Mouse (Mus musculus) cerebellum, postnatal 4 days (tissue): ENCODE measurements around the gene Ipcef1.
A peak's percentile ranks its signal among the peaks of the same experiment; 100 is the strongest.

Source experiments
- DNase-seq, 2 experiments: peaks; one replicate each; pipeline ENCODE4 v3.0.0; 2022; ENCODE audit warnings: low spot score in 2 of 2, mixed read lengths in 1 of 2

Ipcef1 gene

DNA sequence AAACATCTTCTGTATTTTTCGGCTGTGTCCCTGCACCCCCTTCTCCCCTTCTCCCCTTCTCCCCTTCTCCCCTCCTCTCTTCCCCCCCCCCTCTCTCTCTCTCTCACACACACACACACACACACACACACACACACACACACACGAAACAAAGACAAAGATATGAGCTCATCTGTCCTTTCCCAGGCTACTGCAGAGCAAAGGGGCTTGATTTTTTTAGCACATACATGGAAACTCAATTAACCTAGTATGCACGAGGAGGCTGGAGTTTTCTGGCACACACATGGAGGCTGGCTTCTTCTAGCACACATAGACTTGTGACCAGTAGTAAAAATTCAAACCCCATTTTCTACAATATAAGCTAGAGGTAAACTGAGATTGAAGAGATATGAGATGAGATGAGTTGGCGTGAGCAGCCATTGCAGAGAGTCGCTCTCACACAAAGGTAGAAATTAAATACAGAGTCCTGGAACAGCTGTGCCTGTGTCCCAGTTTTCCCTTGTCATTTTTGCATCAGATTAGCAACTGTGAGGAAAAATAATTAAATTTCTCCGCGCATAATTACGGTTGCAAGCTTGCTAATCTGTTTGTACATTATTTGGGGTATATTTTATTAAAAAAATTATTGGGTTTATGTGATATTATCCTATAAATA lies 84.6 kb downstream of the Ipcef1 start:
- DNase-seq = no peak

DNA sequence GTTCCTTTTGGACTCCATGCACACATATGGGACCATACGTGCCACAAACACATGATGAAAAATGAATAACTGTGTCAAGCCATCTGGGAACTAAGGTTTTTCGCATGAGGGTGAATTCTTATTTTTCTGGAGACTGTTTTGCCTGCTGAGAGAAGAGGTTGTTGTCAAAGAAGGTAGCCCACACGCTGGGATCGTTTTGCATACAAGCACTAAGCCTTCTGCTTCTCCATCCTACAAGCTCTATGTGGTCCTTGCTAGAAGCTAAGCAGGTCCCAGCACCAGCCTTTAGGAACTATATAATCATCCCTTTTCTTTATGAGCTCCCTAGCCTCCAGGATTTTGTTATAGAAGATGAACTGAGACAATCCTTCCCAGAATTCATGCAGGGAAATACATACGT lies 93.5 kb downstream of the Ipcef1 start:
- no peak for DNase-seq

DNA sequence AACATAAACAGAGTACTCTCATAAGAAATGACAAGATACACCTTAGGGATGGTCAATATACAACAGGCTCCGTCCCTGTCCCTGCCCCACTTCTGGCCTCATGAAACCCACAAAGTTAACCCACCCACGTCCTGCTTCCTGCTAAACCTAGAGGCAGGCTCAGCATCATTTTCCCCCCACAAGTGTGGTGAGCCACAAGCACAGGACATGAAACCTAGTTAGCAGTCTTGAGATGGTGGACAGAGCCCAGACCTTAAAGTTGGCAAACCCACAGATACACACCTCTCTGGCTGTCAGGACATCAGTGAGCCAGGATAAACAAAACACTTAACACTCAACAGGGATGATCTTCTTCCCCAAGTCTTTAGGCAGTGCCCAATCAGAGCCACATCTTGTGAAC lies 95.9 kb downstream of the Ipcef1 start:
- no peak for DNase-seq

DNA sequence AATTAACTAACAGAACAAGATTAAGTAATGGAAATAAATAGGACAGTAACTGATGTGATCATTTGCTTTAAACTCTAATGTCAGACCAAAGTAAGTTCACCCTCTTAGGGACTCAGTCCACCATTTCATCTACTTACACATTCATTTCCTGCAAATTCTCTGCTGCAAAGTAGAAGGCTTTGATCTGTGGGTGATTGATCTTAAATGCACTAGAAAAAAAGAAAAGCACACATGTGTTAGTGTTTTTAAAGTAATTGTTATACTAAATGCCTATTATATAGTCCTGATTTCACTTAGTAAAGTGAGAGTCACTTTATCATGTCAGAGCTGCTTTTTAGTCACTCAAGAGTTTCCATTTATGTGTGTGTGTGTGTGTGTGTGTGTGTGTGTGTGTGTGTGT lies 97.7 kb downstream of the Ipcef1 start:
- no peak for DNase-seq

DNA sequence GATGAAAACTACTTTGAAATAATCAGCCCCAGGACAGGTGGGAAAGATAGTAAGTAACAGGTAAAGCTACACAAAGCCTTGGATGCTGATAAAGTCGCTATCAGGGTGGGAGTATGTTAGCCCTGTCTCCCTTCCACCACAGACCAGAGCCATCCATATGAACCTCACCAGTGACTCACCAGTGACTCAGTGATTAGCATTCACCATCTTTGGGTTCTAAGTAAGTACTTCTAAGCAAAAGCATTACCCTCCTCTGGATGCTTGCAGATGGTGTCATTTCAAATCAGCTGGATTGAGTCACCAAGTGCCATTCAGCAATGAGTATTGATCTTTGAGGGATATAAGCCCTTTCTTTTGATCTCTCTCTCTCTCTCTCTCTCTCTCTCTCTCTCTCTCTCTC lies 99.2 kb downstream of the Ipcef1 start:
- no peak for DNase-seq

DNA sequence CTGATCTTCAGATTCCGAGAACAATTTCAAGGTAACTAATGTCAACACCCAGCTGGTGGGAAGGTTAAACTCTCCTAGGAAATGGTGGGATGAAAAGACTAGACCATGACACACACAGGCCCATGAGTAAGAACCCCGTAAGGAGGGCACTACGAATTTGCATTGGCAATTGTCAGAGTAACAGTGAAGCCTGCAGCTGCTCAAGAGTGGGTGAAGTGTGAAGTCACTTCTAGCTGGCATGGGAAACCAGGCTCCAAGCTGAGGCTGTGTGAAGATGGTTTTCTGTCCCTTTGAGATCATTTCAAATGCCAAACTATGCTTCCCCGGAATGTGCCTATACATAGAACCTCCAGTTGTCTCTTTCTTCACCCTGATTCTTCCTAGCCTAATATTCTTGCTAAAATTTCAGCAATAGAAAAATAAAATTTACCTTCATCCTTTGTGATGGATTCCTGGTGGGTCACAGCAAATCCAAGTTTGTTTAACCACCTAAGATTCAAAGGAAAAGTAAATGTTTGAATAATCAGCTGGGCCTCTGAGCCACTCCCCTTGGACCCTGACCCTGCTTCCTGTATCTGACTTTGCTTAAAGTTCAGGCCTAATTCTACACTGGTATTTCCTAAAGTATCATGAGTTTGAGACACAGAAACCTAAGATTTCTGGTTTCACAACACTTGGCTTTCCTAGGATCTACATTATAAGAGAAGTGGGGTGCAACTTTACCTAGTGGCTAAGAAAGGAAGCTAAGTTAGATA lies 115.4 kb downstream of the Ipcef1 start:
- DNase-seq = no peak

DNA sequence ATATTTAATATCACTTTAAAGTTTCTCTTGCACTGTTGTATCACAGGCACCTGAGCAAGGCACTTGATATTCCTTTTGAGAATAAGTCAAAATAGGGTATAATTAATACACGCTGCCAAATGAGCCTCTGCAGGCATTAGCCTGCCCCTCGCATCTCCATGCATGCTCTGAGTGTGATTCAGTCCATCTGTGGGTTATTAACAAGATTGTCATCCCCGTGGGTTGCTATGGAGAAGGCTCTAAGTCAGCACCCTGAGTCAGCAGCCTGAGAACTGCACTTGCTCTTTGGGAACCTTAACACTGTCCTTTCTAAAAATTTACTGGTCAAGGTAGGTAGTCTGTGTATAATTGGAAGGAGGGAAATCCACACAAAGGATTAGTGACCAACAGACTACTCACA lies 117.5 kb downstream of the Ipcef1 start:
- DNase-seq = no peak

DNA sequence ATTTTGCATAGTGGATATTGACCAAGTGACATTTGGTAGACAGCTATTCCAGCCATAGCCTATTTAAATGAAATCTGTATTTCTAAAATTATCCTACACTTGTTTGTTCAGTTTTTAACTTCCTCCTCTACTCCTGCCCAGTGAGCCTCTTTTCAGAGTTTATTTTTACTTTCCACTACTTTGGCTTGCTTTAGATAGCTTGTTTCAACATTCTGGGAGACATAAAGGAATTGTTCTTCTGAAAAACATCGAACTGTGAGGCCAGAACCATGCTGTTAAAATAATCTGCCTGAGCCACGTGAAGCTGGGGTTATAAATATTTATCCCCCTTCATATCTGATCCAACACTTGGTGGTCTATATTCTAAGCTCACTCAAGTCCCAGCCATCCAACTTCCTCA lies 121.4 kb downstream of the Ipcef1 start:
- DNase-seq = no peak

DNA sequence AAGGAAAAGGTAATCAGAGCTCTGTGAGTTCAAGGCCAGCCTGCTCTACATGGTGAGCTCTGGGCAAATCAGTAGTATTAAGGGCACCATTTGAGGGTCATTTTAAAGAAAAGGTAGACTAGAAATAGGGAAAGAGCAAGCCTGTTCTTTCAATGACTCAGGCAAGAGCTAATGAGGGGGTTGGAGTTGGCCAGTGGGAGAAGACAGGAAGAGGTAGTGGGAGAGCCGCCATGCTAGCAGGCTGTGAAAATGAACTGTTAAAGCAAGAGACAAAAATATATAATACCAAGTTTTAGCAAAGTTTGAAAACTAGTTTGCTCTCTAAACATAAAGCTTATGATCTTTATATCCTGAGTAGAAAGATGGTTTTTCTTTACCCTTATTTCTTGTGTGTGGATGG lies 121.9 kb downstream of the Ipcef1 start:
- DNase-seq = no peak

DNA sequence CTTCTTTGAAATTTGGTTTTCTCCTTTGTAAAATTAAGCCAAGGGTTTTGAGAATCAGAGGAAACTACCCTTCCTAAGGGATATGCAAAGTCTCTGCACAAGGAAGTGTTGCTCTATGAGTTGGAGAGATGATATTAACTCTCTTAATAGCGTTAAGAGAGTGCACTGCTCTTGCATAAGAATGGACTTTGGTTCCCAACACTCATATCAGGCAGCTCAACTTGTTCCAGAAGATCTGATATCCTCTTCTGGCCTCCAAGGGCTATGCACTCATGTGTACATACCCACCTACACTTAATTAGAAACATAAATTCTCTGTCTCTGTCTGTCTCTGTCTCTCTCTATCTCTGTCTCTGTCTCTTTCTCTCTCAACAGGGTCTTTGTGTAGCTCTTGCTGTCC lies 123.4 kb downstream of the Ipcef1 start:
- DNase-seq = no peak

DNA sequence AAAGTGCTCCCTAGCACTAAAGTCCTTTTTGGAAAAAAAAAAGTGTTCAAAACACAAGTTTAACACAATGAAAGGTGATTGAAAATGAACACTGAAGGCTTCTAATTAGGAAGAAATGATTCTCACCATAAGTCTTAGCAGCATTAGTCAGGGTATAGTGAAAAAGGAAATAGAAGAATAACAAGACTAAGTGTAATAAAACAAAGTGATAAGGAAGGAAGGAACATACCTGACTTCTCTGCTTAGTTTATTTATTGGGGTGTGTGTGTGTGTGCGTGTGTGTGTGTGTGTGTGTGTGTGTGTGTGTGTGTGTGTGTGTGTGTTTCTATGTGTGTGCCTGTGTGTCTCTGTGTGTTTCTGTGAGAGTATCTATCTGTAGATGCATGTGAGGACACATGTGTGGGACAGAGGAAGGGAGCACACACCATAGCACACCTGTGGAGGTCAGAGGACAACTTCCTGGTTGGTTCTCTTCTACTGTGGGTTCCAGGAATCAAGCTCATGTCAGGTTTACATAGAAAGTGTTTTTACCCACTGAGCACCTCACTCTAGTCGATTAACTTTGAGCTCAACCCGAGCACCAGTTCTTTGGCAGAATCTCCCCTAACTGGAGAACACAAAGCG lies 124.6 kb downstream of the Ipcef1 start:
- DNase-seq = no peak

DNA sequence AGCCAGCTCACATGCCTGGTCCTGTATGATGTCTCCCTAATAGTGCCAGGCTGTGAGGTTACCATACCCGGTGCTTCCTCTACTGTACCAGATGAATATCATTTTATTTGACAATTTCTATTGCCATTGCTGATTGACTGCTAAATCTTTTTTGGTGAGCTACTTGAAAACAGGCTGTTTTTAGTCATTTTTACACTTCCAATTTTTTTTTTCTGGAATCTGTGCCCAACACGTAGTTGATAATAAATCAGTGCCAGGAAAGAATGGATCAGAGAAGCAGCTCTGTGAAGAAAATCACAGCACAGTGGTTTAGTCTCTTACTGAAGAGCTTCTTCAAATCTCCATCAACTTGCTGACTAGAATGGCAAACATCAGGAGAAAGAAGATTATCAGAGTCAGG lies 125.6 kb downstream of the Ipcef1 start:
- no peak for DNase-seq

DNA sequence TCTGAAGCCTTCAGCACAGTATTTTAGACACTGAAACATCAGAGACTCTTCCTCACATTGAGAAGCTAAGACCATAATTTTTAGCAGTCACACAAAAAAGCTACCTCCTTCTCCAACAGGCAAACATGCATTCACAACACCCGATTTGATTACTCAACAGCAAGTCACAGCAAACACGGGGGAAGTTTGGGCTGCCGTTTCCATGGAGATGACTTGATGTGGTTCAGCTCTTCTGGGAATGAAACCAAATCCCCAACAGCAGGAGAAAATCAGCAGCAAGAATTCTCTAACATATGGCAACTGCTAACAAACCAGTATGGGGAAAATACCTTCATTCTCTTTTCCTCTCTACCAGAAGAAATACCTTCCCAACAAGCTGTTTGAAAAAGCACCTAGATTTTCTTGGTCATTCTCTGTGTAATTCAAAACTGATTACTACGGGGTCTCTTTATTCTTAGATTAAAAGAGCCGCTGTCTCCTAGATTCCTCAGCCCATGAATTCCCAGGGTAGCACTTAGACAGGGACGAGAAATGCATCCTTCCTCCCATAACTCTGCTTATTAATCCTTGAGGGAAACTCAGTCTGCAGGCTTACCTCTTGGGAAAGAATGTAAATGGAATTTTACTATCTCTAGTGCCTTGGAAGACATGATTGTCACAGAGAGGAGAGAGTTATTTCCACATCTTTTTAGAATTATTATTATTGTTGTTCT lies 135.6 kb downstream of the Ipcef1 start:
- DNase-seq = peak in 1 of 2 experiments; percentile 49

DNA sequence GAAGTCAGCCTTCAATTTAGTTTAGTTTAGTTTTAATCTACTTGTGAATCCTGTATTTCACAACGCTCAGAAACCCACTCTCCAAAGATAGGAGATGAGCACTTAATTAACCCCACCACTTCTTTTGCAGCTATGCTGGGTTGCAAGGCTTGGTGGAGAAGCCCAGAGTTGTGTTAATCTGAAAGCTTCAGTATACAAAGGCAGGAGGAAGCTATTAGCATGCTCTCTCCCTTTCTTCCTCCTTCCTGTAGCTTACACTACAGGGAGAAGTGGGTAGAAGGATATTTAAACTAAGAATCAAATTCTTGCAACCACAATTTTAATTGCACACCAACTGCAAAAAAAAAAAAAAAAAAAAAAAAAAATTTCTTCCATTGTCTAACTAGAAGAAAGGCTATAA lies 136.3 kb downstream of the Ipcef1 start:
- no peak for DNase-seq

DNA sequence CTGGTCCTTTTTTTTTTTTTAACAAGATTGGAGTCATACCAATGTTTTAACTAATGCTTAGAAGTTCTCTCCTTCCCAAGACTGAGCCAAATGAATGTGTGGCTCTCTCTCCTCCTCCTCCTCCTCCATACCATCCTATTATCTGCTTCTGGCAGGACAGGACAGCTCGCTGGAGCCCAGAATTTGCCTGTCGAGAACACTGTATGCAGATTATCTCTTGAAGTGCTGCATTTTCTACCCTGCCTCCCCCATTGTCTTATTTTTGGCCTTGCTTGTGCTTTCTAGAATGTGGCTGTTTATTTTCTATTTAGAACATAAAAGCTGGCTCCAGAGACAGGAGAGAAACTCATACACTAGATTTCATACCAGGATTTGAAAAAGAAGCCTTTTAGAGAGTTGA lies 142.5 kb downstream of the Ipcef1 start:
- DNase-seq = no peak

DNA sequence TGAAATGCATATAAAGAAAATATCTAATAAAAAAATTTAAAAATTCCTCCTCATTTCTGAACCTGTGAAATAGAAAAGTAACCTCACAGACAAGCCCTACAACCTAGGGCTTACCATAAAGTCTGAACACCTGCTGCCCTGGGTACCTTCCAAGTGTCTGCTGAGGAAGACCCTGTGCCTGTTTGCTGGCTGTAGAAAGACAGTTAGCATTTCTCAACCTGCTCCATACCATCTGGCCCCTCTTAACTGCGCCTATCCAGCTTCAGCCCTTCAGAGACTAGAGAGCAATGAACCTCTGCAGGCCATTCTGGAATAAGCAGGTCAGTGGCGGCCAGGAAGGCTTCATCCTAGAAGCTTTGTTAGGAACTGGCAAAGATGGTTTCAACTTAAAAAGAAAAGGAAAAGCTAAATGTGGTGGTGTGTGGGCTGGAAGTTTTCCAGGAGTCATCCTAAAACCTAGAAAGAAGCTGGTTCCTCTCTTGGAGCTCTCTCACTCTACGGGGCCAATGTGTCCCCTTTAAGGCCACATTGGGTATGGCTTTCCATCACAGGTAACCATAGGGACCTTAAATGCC lies 150.4 kb downstream of the Ipcef1 start:
- peak in 1 of 2 experiments; percentile 8 for DNase-seq

DNA sequence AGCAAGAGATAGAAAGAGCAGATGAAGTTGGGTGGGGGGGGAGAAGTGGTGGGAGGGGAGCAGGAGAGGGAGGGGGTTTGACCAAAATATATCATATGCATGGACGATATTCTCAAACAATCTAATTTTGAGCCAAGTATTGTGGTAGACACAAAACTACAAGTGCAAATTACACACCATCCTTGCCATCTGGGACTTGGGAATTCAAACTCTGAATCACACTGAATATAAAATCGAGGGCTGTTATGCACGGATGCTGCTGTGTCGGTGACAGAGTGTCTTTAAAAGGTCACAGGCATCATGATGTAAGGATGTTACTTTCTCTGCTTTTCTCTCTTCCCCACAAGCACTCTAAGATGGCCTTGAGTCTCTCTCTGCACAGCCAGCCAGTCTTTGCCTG lies 152.2 kb downstream of the Ipcef1 start:
- no peak for DNase-seq

DNA sequence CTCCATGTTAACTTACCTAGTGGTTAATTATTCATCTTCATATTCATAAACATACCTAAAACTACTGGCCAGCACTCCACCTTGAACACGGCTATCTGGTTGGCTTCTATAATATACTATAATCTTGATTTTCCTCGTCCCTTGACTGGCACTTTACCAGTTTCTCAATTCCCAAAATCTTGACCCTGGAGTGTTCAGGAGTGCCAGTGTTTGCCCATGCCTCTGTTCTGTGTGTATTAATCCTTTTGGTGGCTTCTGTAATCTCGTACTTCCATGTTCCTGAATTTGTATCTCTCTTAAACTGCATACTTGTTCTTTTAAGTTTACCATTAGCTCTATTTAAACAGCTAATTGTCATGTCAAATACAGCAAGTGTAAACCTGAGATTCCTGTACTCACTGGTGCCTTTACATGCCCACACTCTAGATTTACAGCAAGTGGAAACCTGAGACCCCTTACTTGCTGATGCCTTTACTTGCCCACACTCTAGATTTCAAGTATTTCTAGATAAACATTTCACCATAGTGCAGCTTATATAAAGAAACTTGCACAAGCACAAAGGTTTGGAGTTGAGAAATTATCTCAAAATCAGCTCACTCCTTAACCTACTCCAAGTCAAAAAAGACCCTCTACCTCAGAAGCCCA lies 155.5 kb downstream of the Ipcef1 start:
- no peak for DNase-seq

DNA sequence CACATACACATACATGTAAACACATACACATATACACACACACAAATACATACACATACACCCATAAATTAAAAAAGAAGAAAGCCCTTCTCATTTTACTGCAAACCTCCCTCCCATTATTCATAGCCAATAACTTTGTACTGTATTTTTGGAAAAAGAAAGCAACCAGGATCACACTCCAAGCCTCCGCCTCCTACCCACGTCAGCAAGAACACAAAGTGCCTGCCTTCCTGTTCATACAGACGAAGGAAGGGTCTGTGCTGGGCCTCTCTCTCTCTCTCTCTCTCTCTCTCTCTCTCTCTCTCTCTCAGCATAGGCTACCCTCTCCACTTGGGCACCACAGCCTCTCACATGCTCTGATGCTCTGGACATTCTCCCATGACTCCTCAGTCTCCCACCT lies 156.5 kb downstream of the Ipcef1 start:
- DNase-seq = no peak

DNA sequence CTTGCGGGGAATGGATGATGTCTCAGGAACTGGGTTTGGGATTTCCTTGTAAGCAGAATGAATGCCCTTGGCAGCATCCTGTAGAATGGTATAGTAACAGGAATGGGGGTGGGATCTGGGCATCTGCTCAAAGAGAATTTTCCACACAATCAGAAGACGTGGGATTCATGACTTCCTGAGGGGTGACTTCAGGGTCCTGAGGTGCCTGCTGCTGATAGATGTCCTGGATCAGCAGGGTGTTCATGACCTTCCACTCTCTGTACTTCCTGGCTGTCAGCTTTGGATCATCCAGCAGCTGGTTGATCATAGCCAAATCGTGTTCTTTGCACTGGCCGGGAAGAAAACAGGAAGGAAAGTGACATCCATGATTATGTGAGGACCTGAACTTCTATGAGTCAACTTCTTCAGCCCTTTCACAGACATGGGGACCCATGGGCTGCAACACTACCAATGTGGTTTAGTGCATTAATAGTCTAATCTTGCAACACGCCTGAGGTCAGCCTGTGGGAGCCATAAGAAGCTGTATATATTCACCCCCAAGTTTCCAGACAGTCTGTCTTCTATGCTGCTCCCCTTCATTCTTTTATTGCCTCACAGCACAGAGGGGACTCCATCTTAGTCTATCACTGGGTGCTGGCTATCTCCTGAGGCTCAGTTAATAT lies 161.8 kb downstream of the Ipcef1 start:
- no peak for DNase-seq

DNA sequence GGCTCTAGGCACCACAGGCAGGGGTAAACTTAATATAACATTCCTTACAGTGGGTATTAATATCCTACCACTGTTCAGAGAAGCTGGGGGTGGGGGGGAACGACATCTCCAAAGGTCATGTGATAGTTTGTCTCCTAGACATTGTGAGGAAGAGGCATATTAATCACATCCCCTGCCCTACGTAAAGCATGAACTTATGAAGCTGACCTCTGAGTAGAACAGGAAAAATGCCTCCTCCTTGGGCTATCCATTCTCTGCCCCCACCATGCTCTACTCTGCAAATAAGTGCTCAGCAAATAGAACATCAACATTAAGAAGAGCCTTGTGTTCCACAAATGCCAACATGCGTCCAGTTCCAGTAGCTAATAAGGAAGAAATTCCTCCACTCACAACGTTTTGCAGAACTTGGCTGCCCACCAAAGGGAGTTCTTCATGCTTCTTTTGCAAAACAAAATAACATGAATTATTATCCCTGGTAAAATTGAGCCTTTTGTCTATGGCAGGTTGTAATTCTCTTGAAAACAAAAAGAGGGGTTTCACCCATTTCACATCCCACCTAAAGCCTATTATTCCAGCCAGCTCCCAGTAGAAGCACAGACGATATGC lies 162.5 kb downstream of the Ipcef1 start:
- no peak for DNase-seq
